Mouse (Mus musculus) frontal cortex, postnatal 36 days (tissue): ENCODE data around the gene Spef1.

Experiments used
- DNase-seq, 2 experiments: peaks; one replicate each; pipeline ENCODE4 v3.0.0; 2022; ENCODE audit warnings: low spot score in 2 of 2

Gene Spef1

GRCm38 (mm10) chr2:131174700-131175099 is 12.4 kb downstream of the Spef1 start:
- peak; percentile 58 to 77 for DNase-seq

GRCm38 (mm10) chr2:131172322-131172721 is 14.8 kb downstream of the Spef1 start:
- DNase-seq = no peak

- peak; percentile 75 to 77 for DNase-seq
Measured at GRCm38 (mm10) chr2:131171401-131172104, 15.5 kb downstream of the Spef1 start.

- DNase-seq = peak in 1 of 2 experiments; percentile 19
Measured at GRCm38 (mm10) chr2:131170936-131171335, 16.1 kb downstream of the Spef1 start.

DNA sequence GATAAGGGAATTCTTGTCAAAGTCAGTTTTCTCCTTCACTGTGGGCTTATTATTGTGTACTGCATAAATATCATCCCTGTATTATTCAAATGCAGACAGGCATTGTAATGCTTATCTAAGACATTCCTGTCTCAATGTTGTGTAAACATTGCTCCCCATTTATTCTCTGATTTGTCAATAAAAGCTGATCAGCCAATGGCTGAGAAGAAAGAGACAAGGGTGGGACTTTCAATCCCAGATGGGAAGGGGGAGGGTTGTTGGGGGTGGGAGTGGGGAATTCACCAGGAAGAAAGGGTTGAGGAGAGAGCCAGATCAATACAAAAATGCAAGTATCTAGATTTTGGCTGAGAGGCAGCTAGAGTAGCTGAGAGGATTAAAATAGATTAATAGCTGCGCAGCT is 18.2 kb downstream of the Spef1 start:
- no peak for DNase-seq

GRCm38 (mm10) chr2:131167984-131168383 is 19.1 kb downstream of the Spef1 start:
- no peak for DNase-seq

DNA sequence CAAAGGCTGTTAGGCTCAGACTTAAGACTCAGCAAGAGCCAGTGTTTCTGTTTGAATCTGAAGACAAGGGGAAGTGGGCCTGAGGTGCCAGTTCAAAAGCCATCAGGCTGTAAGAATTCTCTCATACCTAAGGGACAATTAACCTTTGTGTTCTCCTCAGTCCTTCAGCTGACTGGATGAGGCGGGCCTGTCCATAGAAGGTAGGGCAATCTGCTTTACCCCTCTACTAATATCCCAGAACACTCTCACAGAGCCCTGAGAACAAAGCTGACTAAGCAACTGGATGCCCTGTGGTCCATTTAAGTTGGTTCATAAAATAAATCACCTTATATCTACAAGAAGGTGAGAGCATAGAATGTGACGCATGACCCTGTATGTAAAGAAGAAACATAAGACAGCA is 20.9 kb downstream of the Spef1 start:
- DNase-seq = no peak

GRCm38 (mm10) chr2:131163924-131164323 is 23.2 kb downstream of the Spef1 start:
- no peak for DNase-seq

DNA sequence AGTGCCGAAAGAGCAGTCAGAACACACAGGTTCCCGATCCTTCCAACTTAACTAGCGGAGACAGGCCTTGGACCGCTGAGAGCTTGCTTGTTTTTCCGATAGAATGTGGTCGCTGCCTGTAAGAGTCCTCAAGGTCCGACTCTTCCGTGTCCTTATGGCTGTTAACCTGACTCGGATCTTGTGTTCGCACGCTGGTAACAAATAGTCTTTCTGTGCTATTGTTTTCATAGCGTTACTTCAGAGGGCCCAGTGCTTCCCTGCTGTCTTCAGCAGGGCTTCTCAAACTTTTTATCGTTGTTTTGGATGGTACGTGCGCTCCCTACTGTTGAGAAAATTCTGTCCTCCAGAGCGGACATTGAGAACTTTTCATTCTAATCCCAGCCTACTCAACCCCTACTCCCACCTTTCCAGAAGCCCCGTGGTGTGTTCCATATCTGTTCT is 26.4 kb downstream of the Spef1 start:
- no peak for DNase-seq

- DNase-seq = peak; percentile 93 to 97
Measured at GRCm38 (mm10) chr2:131159938-131160581, 27.0 kb downstream of the Spef1 start, which contains the start of gene 1700037H04Rik. 1700037H04Rik (minus strand) TSS chr2:131160081.

- peak in 1 of 2 experiments; percentile 26 for DNase-seq
Measured at GRCm38 (mm10) chr2:131159491-131159910, 27.6 kb downstream of the Spef1 start.

- no peak for DNase-seq
Measured at GRCm38 (mm10) chr2:131156987-131157386, 30.1 kb downstream of the Spef1 start.

- no peak for DNase-seq
Measured at GRCm38 (mm10) chr2:131154036-131154435, 33.0 kb downstream of the Spef1 start.

GRCm38 (mm10) chr2:131152166-131152730 is 34.8 kb downstream of the Spef1 start:
- DNase-seq = no peak

- DNase-seq = no peak
Measured at GRCm38 (mm10) chr2:131149254-131149578, 37.9 kb downstream of the Spef1 start.

DNA sequence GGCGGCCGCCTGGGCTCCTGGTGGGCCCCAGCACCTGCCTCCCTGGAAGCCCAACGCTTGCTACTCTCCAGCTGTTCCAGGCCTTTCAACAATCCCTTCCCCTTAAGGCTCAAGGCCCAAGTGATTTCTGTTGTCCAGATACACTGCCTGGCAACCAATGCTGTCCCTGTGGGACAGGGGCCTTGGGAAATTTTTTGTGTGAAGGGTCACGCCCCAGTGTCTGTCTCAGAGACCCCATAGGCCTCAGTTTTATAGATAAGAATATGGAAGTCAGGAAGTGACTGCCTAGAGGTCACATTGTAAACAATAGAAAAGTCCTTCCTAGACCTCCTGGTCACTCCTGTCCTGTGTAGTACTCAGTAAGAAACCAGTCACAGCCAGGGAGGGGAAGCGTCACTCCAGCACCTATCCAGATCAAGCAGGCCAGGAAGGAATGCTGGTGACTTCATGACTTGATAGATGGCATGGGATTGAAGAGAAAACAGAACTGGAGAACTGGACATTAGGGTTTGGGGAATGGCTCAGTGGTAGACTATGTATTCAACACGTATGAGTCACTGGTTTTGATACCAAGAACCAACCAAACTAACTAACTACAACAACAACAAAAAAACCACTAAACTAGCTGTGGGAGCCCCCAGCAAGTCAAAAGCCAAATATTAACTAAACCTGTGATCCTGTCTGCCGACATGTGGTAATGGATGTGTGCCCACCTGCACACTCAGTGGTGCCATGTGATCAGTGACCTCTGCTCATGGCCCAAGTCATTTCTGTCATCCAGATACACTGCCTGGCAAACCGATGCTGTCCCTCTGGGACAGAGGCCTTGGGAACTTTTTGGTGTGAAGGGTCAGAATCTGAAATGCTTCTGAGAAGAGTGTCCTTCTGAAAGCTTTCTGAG is 38.5 kb downstream of the Spef1 start:
- no peak for DNase-seq

- no peak for DNase-seq
Measured at GRCm38 (mm10) chr2:131147043-131147365, 40.1 kb downstream of the Spef1 start.

DNA sequence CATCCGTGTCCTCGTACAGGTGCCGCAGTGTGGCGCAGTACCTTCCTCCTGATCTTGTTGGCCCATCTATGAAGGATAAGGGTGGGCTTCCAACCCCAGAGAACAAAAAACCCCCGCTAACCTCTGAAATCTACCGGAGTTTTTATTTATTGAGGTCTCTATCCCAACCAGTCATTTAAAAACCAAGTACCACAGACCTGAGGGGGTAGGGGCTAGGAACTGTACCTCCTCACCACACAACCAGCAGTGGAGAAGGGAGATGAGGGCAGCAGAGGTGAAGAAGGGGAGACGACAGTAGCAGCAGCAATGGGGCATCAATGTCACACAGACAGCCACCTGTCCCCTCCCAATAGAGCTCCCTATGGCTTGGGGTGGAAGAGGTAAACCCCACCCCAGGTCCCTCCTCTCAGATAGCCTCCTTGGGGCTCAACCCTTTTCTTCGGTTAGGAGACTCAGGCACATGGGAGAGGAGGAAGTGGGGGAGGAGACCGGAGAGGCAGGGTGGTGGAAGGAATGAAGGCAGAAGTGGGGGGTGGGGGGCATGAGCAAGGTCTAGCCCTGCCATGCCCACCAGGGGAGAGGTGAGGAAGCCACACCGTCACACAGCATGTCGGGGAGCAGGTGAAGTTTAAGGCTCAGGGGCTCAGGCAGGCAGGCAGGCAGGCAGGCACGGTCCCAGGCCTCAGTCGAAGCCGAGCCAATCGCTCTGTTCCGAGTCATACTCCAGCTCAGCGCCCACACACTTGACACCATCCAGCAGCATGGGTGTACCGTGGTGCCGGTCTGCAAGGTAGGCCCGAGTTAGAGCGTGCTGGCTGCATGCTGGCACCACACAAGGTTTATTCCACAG is 40.7 kb downstream of the Spef1 start:
- peak in 1 of 2 experiments; percentile 12 for DNase-seq

DNA sequence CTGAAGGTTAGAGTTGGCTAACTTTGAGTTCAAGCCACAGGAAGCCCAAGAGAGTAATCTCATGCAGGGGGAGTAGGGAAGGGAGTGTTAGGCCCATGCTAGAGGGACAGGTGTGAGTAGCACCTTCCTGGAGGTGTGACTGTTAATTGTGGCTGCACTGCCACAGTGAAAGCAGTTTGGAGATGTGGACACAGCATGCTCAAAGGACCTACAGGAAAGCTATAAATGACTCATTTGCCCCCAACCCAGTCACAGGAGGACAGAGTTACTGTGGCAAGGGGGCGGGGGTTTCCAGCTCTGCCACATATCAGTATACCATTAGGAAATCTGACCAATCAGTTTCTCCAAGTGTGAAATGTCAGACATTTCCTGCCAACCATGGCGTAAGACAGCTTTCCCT is 41.5 kb downstream of the Spef1 start:
- no peak for DNase-seq

DNA sequence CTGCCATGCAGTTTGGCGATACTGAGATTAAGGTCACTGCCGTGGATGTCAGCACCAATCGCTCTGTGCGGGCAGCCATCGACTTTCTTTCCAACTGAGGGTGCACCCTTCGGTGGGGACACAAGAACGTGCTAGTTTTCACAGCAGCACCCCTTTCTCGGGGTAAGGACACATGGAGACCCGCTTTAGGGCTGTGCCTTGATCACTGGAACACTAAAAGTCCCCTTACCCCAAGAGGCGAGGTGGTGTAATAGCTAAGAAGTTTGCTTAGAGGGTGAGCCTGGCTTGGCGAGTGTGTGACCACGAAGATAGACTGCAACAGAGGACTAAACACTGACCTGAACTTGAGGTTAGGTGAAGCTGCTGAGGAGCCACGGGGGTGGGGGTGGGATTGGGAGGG is 42.0 kb downstream of the Spef1 start:
- DNase-seq = no peak
